Mouse (Mus musculus): Measurements from ENCODE around the gene Phactr2.

DNA sequence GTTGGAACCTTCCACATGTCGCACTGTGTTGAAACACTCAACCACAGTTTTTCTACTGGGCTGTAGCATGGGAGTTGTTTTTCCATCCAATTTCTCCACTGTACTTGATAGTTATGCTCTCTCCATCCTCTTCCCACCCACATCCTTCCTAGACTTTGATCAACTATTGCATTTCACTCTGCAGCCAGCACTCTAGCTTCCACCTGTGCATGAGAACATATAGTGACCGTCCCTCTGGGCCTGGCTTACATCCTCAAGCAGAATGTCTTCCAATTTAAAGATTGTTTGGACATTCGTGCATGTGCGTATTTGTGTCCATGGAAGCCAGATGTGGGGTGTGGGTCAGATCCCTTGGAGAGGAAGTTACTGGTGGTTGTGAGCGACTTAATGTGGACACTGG is 114.4 kb downstream of the Phactr2 start:
- TF ChIP-seq CTCF (IDR thresholded peaks at IDR 0.05; ENCODE audit: extremely low read depth, insufficient read depth, low read length) = no peak
- TF ChIP-seq POLR2A (IDR thresholded peaks at IDR 0.05; ENCODE audit: extremely low read depth, insufficient read depth, low read length) = no peak

Data from cortical plate, adult 2 months (tissue).